Mouse (Mus musculus) yolk sac, embryonic 10.5 days (tissue): ENCODE results near the gene Ciao2b.
"Not testable (repeated sequence)": the region's sequence is repeated elsewhere in the genome, so short reads cannot be mapped to it uniquely, and the experiment has no call there.

Experiments used
- DNase-seq: peaks from one replicate; pipeline ENCODE4 v3.0.0-alpha.2; 2017; ENCODE audit warnings: low spot score

The Ciao2b gene

GRCm38 (mm10) chr8:104641426-104642323 is at the start of gene Ciao2b:
TSS of gene Ciao2b (minus strand) at chr8:104641965.
- DNase-seq, result peak; percentile 90

GRCm38 (mm10) chr8:104688433-104688832 is 46.7 kb upstream of the Ciao2b start:
- DNase-seq, result no peak

GRCm38 (mm10) chr8:104655614-104656013 is 13.8 kb upstream of the Ciao2b start:
- DNase-seq, result no peak

GRCm38 (mm10) chr8:104654984-104655383 is 13.2 kb upstream of the Ciao2b start:
- peak; percentile 70 for DNase-seq

GRCm38 (mm10) chr8:104644187-104644586 is 2.4 kb upstream of the Ciao2b start:
- not testable (repeated sequence) for DNase-seq

GRCm38 (mm10) chr8:104642324-104642654 is 524 bp upstream of the Ciao2b start:
- no peak for DNase-seq

- no peak for DNase-seq
Measured at GRCm38 (mm10) chr8:104640831-104641370, 864 bp downstream of the Ciao2b start.

GRCm38 (mm10) chr8:104640241-104640640 is 1.5 kb downstream of the Ciao2b start:
- DNase-seq, result no peak

GRCm38 (mm10) chr8:104638010-104638409 is 3.8 kb downstream of the Ciao2b start:
- no peak for DNase-seq

GRCm38 (mm10) chr8:104635004-104635710 is 6.6 kb downstream of the Ciao2b start:
- DNase-seq, result no peak

- DNase-seq, result no peak
Measured at GRCm38 (mm10) chr8:104633156-104633744, 8.5 kb downstream of the Ciao2b start.

GRCm38 (mm10) chr8:104632486-104632885 is 9.3 kb downstream of the Ciao2b start:
- DNase-seq, result no peak

- no peak for DNase-seq
Measured at GRCm38 (mm10) chr8:104631975-104632374, 9.8 kb downstream of the Ciao2b start.

GRCm38 (mm10) chr8:104630981-104631663 is 10.6 kb downstream of the Ciao2b start, which contains the start of gene Rrad:
TSS of gene Rrad (minus strand) at chr8:104631327.
- peak; percentile 65 for DNase-seq

- no peak for DNase-seq
Measured at GRCm38 (mm10) chr8:104630574-104630973, 11.2 kb downstream of the Ciao2b start.

- no peak for DNase-seq
Measured at GRCm38 (mm10) chr8:104630111-104630479, 11.7 kb downstream of the Ciao2b start.

GRCm38 (mm10) chr8:104629306-104630110 is 12.3 kb downstream of the Ciao2b start:
- DNase-seq, result no peak

GRCm38 (mm10) chr8:104628402-104628801 is 13.4 kb downstream of the Ciao2b start:
- no peak for DNase-seq

- no peak for DNase-seq
Measured at GRCm38 (mm10) chr8:104627065-104627740, 14.6 kb downstream of the Ciao2b start.

- no peak for DNase-seq
Measured at GRCm38 (mm10) chr8:104624161-104624560, 17.6 kb downstream of the Ciao2b start, which contains the start of gene Cdh16. TSS of gene Cdh16 (minus strand) at chr8:104624396.
